Mouse (Mus musculus) ES-E14 (cell line): ENCODE results near the gene Fut7.

Source experiments
- CHD2 ChIP-seq: IDR thresholded peaks from 2 replicates; pipeline ENCODE4 v1.6.1; 2014; ENCODE audit warnings: mild to moderate bottlenecking, low read depth, low read length, inconsistent platforms
- MAFK ChIP-seq: IDR thresholded peaks from 2 replicates; pipeline ENCODE4 v1.6.1; 2014; ENCODE audit warnings: mild to moderate bottlenecking, low read depth, low read length, inconsistent platforms; ENCODE audit not compliant: insufficient read depth
- ZC3H11A ChIP-seq: IDR thresholded peaks from 2 replicates; pipeline ENCODE4 v1.6.1; 2012; ENCODE audit warnings: low read depth, mild to moderate bottlenecking, inconsistent platforms, low read length, borderline replicate concordance

- TF ChIP-seq CHD2 (no peak), ZC3H11A (no peak), MAFK (no peak)
Observed at GRCm38 (mm10) chr2:25460551-25461309, 37.7 kb downstream of the Fut7 start, which contains the start of gene Paxx.
